Mouse (Mus musculus): ENCODE results near the gene Olfr507. TPM values are rescaled to one million over a fixed set of nuclear protein-coding genes. Genes with fewer than 3 reads are reported as not detected.

Gene Olfr507
- polyA plus RNA-seq, 1 experiment from 2014 or later: not detected

Other genes with a start within 250 kb of the Olfr507 start
- gene Olfr495, start 228.6 kb upstream of the Olfr507 start, polyA plus RNA-seq (2015; fragmentation: Nextera tagmentation; extraction: Ambion mirVana): not detected in 2 replicates
- not detected in 2 replicates for gene Olfr497, start 201.4 kb upstream of the Olfr507 start, polyA plus RNA-seq (2015; fragmentation: Nextera tagmentation; extraction: Ambion mirVana)
- not detected in 2 replicates for gene Olfr498, start 156.5 kb upstream of the Olfr507 start, polyA plus RNA-seq (2015; fragmentation: Nextera tagmentation; extraction: Ambion mirVana)
- gene Olfr502, start 96.7 kb upstream of the Olfr507 start, polyA plus RNA-seq (2015; fragmentation: Nextera tagmentation; extraction: Ambion mirVana): not detected in 2 replicates
- gene Olfr503, start 77.3 kb upstream of the Olfr507 start, polyA plus RNA-seq (2015; fragmentation: Nextera tagmentation; extraction: Ambion mirVana): not detected in 2 replicates
- gene Olfr504, start 56.0 kb upstream of the Olfr507 start, polyA plus RNA-seq (2015; fragmentation: Nextera tagmentation; extraction: Ambion mirVana): not detected in 2 replicates
- not detected in 2 replicates for gene Olfr506, start 11.0 kb upstream of the Olfr507 start, polyA plus RNA-seq (2015; fragmentation: Nextera tagmentation; extraction: Ambion mirVana)
- not detected in 2 replicates for gene Olfr508, start 8.2 kb downstream of the Olfr507 start, polyA plus RNA-seq (2015; fragmentation: Nextera tagmentation; extraction: Ambion mirVana)
- not detected in 2 replicates for gene Olfr509, start 30.1 kb downstream of the Olfr507 start, polyA plus RNA-seq (2015; fragmentation: Nextera tagmentation; extraction: Ambion mirVana)
- gene Olfr510, start 44.6 kb downstream of the Olfr507 start, polyA plus RNA-seq (2015; fragmentation: Nextera tagmentation; extraction: Ambion mirVana): not detected in 2 replicates
- not detected in 2 replicates for gene Olfr512, start 91.5 kb downstream of the Olfr507 start, polyA plus RNA-seq (2015; fragmentation: Nextera tagmentation; extraction: Ambion mirVana)
- not detected in 2 replicates for gene Olfr513, start 129.2 kb downstream of the Olfr507 start, polyA plus RNA-seq (2015; fragmentation: Nextera tagmentation; extraction: Ambion mirVana)
- not detected in 2 replicates for gene Olfr514, start 204.2 kb downstream of the Olfr507 start, polyA plus RNA-seq (2015; fragmentation: Nextera tagmentation; extraction: Ambion mirVana)
- not detected in 2 replicates for gene Olfr516, start 228.7 kb downstream of the Olfr507 start, polyA plus RNA-seq (2015; fragmentation: Nextera tagmentation; extraction: Ambion mirVana)